Mouse (Mus musculus): ENCODE results near the gene Myl4. TPM values are rescaled to one million over a fixed set of nuclear protein-coding genes. Genes with fewer than 3 reads are reported as not detected.

Myl4 gene
- polyA plus RNA-seq (2014; fragmentation: Illumina TruSeq; extraction: RNeasy Lipid Tissue Mini Kit (QIAGEN cat#74804); ENCODE audit: low read depth, low replicate concordance): 7.3 TPM

DNA sequence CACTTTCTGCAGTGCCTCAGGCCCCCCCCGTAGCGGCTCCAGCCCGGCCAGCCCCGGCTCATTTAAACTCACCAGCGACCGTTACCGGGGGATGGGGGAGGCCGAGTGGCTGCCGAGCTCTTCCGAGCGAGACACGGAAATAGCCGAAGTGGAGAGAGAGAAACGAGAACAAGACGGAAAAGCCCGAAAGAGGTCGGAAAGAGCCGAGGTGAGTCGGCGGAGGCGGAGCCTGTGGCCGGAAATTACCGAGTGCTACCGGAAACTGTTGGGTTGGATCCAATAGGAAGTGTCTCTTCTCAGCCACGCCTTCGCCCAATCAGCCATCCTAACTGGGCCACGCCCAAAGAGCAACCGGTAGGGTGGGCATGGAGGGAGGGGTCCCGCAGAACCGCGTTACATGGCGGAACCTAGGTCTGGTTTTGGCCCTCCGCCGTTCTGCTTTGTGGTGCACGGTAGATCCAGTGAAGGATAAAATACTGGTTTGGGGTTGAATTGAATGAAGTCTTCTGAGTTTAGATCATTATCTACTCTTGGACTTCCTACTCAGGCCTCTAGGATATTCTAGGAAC is at the start of gene Myl4, which contains the start of gene Cdc27:
Myl4 (plus strand) TSS at position 258 of the 569 bp plus-strand sequence.
Cdc27 (minus strand) TSS at position 215 of the 569 bp plus-strand sequence.

DNA sequence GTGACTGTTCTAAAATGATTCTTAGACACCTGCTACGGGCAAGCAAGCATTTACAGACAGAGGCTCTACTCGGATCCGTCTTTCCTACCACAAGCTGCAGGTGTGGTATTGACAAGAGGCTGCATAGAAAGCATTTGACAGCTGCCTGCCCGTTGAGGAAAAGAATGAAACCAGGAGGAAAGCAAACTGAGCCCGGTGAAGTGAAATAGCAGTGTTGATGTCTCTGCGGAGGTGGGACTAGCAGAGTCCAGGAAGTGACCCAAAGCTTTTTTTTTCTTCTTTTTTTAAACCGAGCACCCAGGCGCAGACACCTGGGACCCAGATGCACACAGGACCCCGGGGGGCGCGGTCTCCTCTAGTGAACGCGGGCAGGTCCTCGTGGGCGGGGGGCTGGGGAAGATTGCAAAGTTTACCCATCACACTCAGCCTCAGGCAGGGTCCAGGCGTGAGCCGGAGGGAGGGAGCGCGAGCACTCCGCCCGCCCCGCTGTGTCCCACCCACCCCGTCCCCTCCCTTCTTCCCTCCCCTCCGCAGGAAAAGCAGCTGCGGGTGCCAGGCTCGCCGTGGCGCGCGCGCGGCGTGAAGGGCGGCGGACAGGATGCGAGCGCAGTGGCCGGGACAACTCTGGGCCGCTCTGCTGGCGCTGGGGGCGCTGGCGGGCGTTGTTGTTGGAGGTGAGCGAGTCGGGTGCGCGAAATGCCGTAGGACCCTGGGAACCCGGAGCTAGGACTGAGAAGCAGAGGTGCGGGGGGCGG is 57.2 kb downstream of the Myl4 start, which contains the start of gene Itgb3:
Itgb3 (plus strand) TSS at position 510 of the 755 bp plus-strand sequence.

Other genes with a start within 250 kb of the Myl4 start
- gene Kansl1, start 81.8 kb upstream of the Myl4 start, polyA plus RNA-seq (2014; fragmentation: Illumina TruSeq; extraction: RNeasy Lipid Tissue Mini Kit (QIAGEN cat#74804); ENCODE audit: low read depth, low replicate concordance): 29.4 TPM
- 24.2 TPM for gene Cdc27, start within 50 bp of the Myl4 start, polyA plus RNA-seq (2014; fragmentation: Illumina TruSeq; extraction: RNeasy Lipid Tissue Mini Kit (QIAGEN cat#74804); ENCODE audit: low read depth, low replicate concordance)
- 2.9 TPM for gene Itgb3, start 57.3 kb downstream of the Myl4 start, polyA plus RNA-seq (2014; fragmentation: Illumina TruSeq; extraction: RNeasy Lipid Tissue Mini Kit (QIAGEN cat#74804); ENCODE audit: low read depth, low replicate concordance)
- 0.10 TPM for gene Gm11639, start 135.0 kb downstream of the Myl4 start, polyA plus RNA-seq (2014; fragmentation: Illumina TruSeq; extraction: RNeasy Lipid Tissue Mini Kit (QIAGEN cat#74804); ENCODE audit: low read depth, low replicate concordance)